Mouse (Mus musculus) cerebellum, adult 2 months (tissue): Measurements from ENCODE around the gene Grb14.

Source experiments
- CTCF ChIP-seq: fragments of 200-500 bp; IDR thresholded peaks from 2 replicates; pipeline ENCODE4 v1.5.1; 2011; ENCODE audit warnings: low read depth, mild to moderate bottlenecking, control low read depth, low read length, moderate library complexity, borderline replicate concordance; ENCODE audit not compliant: insufficient read depth
- POLR2A ChIP-seq: fragments of 200-500 bp; IDR thresholded peaks from 2 replicates; pipeline ENCODE4 v1.6.1; 2011; ENCODE audit warnings: low read length, control low read depth, borderline replicate concordance; ENCODE audit not compliant: insufficient read depth

DNA sequence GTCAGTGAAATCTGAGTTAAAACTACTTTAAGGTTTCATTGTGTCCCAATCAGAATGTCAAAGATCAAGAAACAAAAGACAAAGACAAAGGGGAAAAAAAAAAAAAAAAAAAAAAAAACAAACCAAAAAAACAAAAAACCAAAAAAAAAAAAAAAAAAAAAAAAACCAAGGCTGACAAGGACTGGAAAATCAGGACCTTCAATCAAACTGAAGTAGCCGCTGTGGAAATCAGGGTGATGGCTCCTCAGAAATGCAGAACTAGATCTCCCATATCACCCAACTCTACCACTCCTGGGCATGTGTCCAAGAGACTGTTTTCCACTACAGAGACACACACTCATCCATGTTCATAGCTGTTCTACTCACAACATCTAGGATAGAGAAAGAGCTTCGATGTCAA is 29.0 kb upstream of the Grb14 start:
- no peak for TF ChIP-seq CTCF
- TF ChIP-seq POLR2A = no peak
